Mouse (Mus musculus) G1E-ER4 (cell line): ENCODE data around the gene Speg. TPM values are rescaled to one million over a fixed set of nuclear protein-coding genes. Genes with fewer than 3 reads are reported as not detected.
A peak's percentile ranks its signal among the peaks of the same experiment; 100 is the strongest.

Source experiments
- GATA1 ChIP-seq: IDR thresholded peaks from one replicate; pipeline ENCODE4 v1.8.0; 2012; ENCODE audit warnings: low read length, inconsistent platforms
- polyA plus RNA-seq: library from polyadenylated mRNA; stranded (reverse); fragments of >175 nt; gene quantifications from 2 replicates; pipeline ENCODE4 v1.2.3, GENCODE M21; 2012

The Speg gene
- polyA plus RNA-seq = 0.09 and 0.33 TPM in 2 replicates

GRCm38 (mm10) chr1:75374950-75375936, at the start of gene Speg:
Speg (plus strand) TSS chr1:75375297.
- no peak for TF ChIP-seq GATA1

- no peak for TF ChIP-seq GATA1
These were observed 47.6 kb upstream of the Speg start for GRCm38 (mm10) chr1:75327461-75327860.

- no peak for TF ChIP-seq GATA1
These were observed 43.8 kb upstream of the Speg start for GRCm38 (mm10) chr1:75331271-75331670.

- TF ChIP-seq GATA1 = no peak
These were observed 38.6 kb upstream of the Speg start for GRCm38 (mm10) chr1:75336461-75336860.

- peak; percentile 25 for TF ChIP-seq GATA1
These were observed 38.0 kb upstream of the Speg start for GRCm38 (mm10) chr1:75337097-75337496.

GRCm38 (mm10) chr1:75338091-75338694, 36.9 kb upstream of the Speg start:
- TF ChIP-seq GATA1 = no peak

- TF ChIP-seq GATA1 = no peak
These were observed 35.8 kb upstream of the Speg start for GRCm38 (mm10) chr1:75339337-75339736.

- no peak for TF ChIP-seq GATA1
These were observed 34.6 kb upstream of the Speg start for GRCm38 (mm10) chr1:75340519-75340918.

- TF ChIP-seq GATA1 = no peak
These were observed 32.2 kb upstream of the Speg start for GRCm38 (mm10) chr1:75342874-75343416.

- no peak for TF ChIP-seq GATA1
These were observed 30.6 kb upstream of the Speg start for GRCm38 (mm10) chr1:75344291-75345035.

GRCm38 (mm10) chr1:75345036-75345935, 29.8 kb upstream of the Speg start:
- TF ChIP-seq GATA1 = no peak

GRCm38 (mm10) chr1:75347279-75347678, 27.8 kb upstream of the Speg start:
- TF ChIP-seq GATA1 = no peak

GRCm38 (mm10) chr1:75349275-75349674, 25.8 kb upstream of the Speg start:
- no peak for TF ChIP-seq GATA1

GRCm38 (mm10) chr1:75357261-75357660, 17.8 kb upstream of the Speg start:
- no peak for TF ChIP-seq GATA1

GRCm38 (mm10) chr1:75358009-75358408, 17.1 kb upstream of the Speg start:
- TF ChIP-seq GATA1 = no peak
